Mouse (Mus musculus): ENCODE measurements at regions not wholly inside any gene's neighbourhood (a gene's known extent, or its start where the extent isn't known, plus 50 kb on each side); places are given as distances from the start of the nearest gene placed in this dataset.

- dilution Hi-C loops (cut with MboI; ENCODE audit: extremely low pct_ligation_motif_present, extremely low pct_unique_long_range_greater_than_20kb, low sequenced_read_pairs), result no loop called here
- TF ChIP-seq TCF12 (IDR thresholded peaks at IDR 0.05; ENCODE audit: low read depth, low read length) (no peak), JUND (conservative IDR thresholded peaks at IDR 0.05; ENCODE audit: low read depth, low read length) (no peak), USF1 (IDR thresholded peaks at IDR 0.05; ENCODE audit: low read depth, low read length) (no peak), E2F4 (IDR thresholded peaks at IDR 0.05; ENCODE audit: insufficient replicate concordance, low read depth, low read length) (no peak), POLR2A (IDR thresholded peaks at IDR 0.05; ENCODE audit: low read depth, low read length) (no peak), CTCF (conservative IDR thresholded peaks at IDR 0.05 in 1 of 2, IDR thresholded peaks at IDR 0.05 in 1 of 2; ENCODE audit: low read depth in 2 of 2, low read length in 2 of 2) (no peak), HCFC1 (IDR thresholded peaks at IDR 0.05; ENCODE audit: low read depth, low read length) (no peak), NELFE (IDR thresholded peaks at IDR 0.05; ENCODE audit: low read depth, low read length) (no peak), SMC3 (IDR thresholded peaks at IDR 0.05; ENCODE audit: low read depth, low read length) (no peak), RAD21 (IDR thresholded peaks at IDR 0.05; ENCODE audit: low read depth, low read length) (no peak), ETS1 (conservative IDR thresholded peaks at IDR 0.05; ENCODE audit: low read depth, low read length) (no peak), MEF2A (IDR thresholded peaks at IDR 0.05; ENCODE audit: borderline replicate concordance, low read depth, low read length) (no peak), MYC (IDR thresholded peaks at IDR 0.05; ENCODE audit: low read depth, low read length) (no peak), EP300 (IDR thresholded peaks at IDR 0.05; ENCODE audit: low read length) (no peak), NRF1 (IDR thresholded peaks at IDR 0.05; ENCODE audit: low read depth, low read length) (no peak), POLR2AphosphoS2 (IDR thresholded peaks at IDR 0.05; ENCODE audit: low read depth, low read length) (no peak)
- Histone ChIP-seq H3K4me2 (ENCODE audit: insufficient read depth, low read depth, poor library complexity, severe bottlenecking) (no peak overlapping the region), H3K27me3 (replicated peaks) (no peaks in the 10 kb centered on the region), H3K4me3 (replicated peaks in 1 of 3; ENCODE audit: low read depth in 2 of 3, low read length in 2 of 3, poor library complexity in 1 of 3) (no peak overlapping the region), H3K36me3 (replicated peaks in 1 of 2; ENCODE audit: control insufficient read depth in 1 of 2, insufficient read depth in 1 of 2, low read length in 1 of 2) (no peaks in the 10 kb centered on the region), H3K9ac (ENCODE audit: insufficient read depth, low read depth) (no peak overlapping the region), H3K9me3 (replicated peaks; ENCODE audit: low read length) (no peaks in the 10 kb centered on the region), H3K4me1 (ENCODE audit: control insufficient read depth in 1 of 2, insufficient read depth in 2 of 2) (no peaks in the 10 kb centered on the region), H3K27ac (ENCODE audit: insufficient read depth, low read depth) (no peak overlapping the region), H3K79me2 (replicated peaks; ENCODE audit: control insufficient read depth, extremely low read depth, insufficient read depth, poor library complexity, severe bottlenecking) (no peaks in the 10 kb centered on the region)
- in situ Hi-C loops (cut with MboI; ENCODE audit: low pct_ligation_motif_present, low pct_unique_long_range_greater_than_20kb, low sequenced_read_pairs), result no loop called here
- no peak for DNase-seq (ENCODE audit: extremely low read depth)
Observed at GRCm38 (mm10) chr11:25335667-25336066, 874.9 kb downstream of the 5730522E02Rik start.

- no peak for DNase-seq (ENCODE audit: extremely low read depth)
- Histone ChIP-seq H3K27me3 (replicated peaks) (no peaks in the 10 kb centered on the region), H3K9me3 (replicated peaks; ENCODE audit: low read length) (no peaks in the 10 kb centered on the region), H3K4me1 (ENCODE audit: control insufficient read depth in 1 of 2, insufficient read depth in 2 of 2) (no peaks in the 10 kb centered on the region), H3K79me2 (replicated peaks; ENCODE audit: control insufficient read depth, extremely low read depth, insufficient read depth, poor library complexity, severe bottlenecking) (no peaks in the 10 kb centered on the region), H3K4me3 (replicated peaks in 1 of 3; ENCODE audit: low read depth in 2 of 3, low read length in 2 of 3, poor library complexity in 1 of 3) (no peak overlapping the region), H3K9ac (ENCODE audit: insufficient read depth, low read depth) (no peak overlapping the region), H3K27ac (ENCODE audit: insufficient read depth, low read depth) (no peak overlapping the region), H3K36me3 (replicated peaks in 1 of 2; ENCODE audit: control insufficient read depth in 1 of 2, insufficient read depth in 1 of 2, low read length in 1 of 2) (no peaks in the 10 kb centered on the region), H3K4me2 (ENCODE audit: insufficient read depth, low read depth, poor library complexity, severe bottlenecking) (no peak overlapping the region)
- dilution Hi-C loops (cut with MboI; ENCODE audit: extremely low pct_ligation_motif_present, extremely low pct_unique_long_range_greater_than_20kb, low sequenced_read_pairs) (no loop called here), in situ Hi-C loops (cut with MboI; ENCODE audit: low pct_ligation_motif_present, low pct_unique_long_range_greater_than_20kb, low sequenced_read_pairs) (no loop called here)
- TF ChIP-seq JUN (IDR thresholded peaks at IDR 0.05; ENCODE audit: insufficient read depth, low read depth, low read length) (no peak), CHD1 (IDR thresholded peaks at IDR 0.05; ENCODE audit: low read depth, low read length) (no peak), NELFE (IDR thresholded peaks at IDR 0.05; ENCODE audit: low read depth, low read length) (no peak), UBTF (IDR thresholded peaks at IDR 0.05; ENCODE audit: low read depth, low read length) (no peak), TBP (conservative IDR thresholded peaks at IDR 0.05; ENCODE audit: low read depth, low read length) (no peak), PAX5 (IDR thresholded peaks at IDR 0.05; ENCODE audit: low read length) (no peak)
Observed at GRCm38 (mm10) chr11:25330696-25331095, 879.9 kb downstream of the 5730522E02Rik start.

All from CH12.LX (cell line).